Mouse (Mus musculus): ENCODE measurements at regions not wholly inside any gene's neighbourhood (a gene's known extent, or its start where the extent isn't known, plus 50 kb on each side); places are given as distances from the start of the nearest gene placed in this dataset.
A peak's percentile ranks its signal among the peaks of the same experiment; 100 is the strongest.

GRCm38 (mm10) chr14:108034162-108034561, 879.8 kb downstream of the Slitrk1 start:
- no peaks in the 10 kb centered on the region for H3K27me3 ChIP-seq (ENCODE audit: control insufficient read depth, insufficient read depth, low read depth, low read length)
- H3K4me1 ChIP-seq (ENCODE audit: control insufficient read depth, low read depth, low read length) = no peaks in the 10 kb centered on the region
- H3K36me3 ChIP-seq (ENCODE audit: control insufficient read depth, insufficient read depth) = no peaks in the 10 kb centered on the region
- H3K9me3 ChIP-seq (replicated peaks; ENCODE audit: control insufficient read depth, low read length) = no peaks in the 10 kb centered on the region
- 49% methylated on average over 1 of the region's 1 CpGs for WGBS (ENCODE audit: insufficient replicate concordance)
- H3K4me2 ChIP-seq (ENCODE audit: low read depth, low read length) = no peak overlapping the region
- no peak overlapping the region for H3K4me3 ChIP-seq (ENCODE audit: low read depth, low read length)
- H3K27ac ChIP-seq (ENCODE audit: low read length) = no peak overlapping the region
- no peak overlapping the region for H3K9ac ChIP-seq (ENCODE audit: low read depth, low read length)
- no peak for ATAC-seq (ENCODE audit: low read depth)

- WGBS (ENCODE audit: insufficient replicate concordance) = 56% methylated on average over 3 of the region's 3 CpGs
- no peaks in the 10 kb centered on the region for H3K36me3 ChIP-seq (ENCODE audit: control insufficient read depth, insufficient read depth)
- no peak overlapping the region for H3K4me3 ChIP-seq (ENCODE audit: low read depth, low read length)
- H3K4me2 ChIP-seq (ENCODE audit: low read depth, low read length) = no peak overlapping the region
- H3K9ac ChIP-seq (ENCODE audit: low read depth, low read length) = no peak overlapping the region
- ATAC-seq (ENCODE audit: low read depth) = no peak
- H3K9me3 ChIP-seq (replicated peaks; ENCODE audit: control insufficient read depth, low read length) = no peaks in the 10 kb centered on the region
- no peaks in the 10 kb centered on the region for H3K27me3 ChIP-seq (ENCODE audit: control insufficient read depth, insufficient read depth, low read depth, low read length)
- H3K27ac ChIP-seq (ENCODE audit: low read length) = no peak overlapping the region
- no peaks in the 10 kb centered on the region for H3K4me1 ChIP-seq (ENCODE audit: control insufficient read depth, low read depth, low read length)
Observed at GRCm38 (mm10) chr14:108022551-108022950, 891.4 kb downstream of the Slitrk1 start.

- no peak overlapping the region for H3K9ac ChIP-seq (ENCODE audit: low read depth, low read length)
- no peak overlapping the region for H3K27ac ChIP-seq (ENCODE audit: low read length)
- no peaks in the 10 kb centered on the region for H3K4me1 ChIP-seq (ENCODE audit: control insufficient read depth, low read depth, low read length)
- ATAC-seq (ENCODE audit: low read depth) = no peak
- no peaks in the 10 kb centered on the region for H3K27me3 ChIP-seq (ENCODE audit: control insufficient read depth, insufficient read depth, low read depth, low read length)
- no peak overlapping the region for H3K4me2 ChIP-seq (ENCODE audit: low read depth, low read length)
- H3K36me3 ChIP-seq (ENCODE audit: control insufficient read depth, insufficient read depth) = no peaks in the 10 kb centered on the region
- H3K9me3 ChIP-seq (replicated peaks; ENCODE audit: control insufficient read depth, low read length) = no peaks in the 10 kb centered on the region
- H3K4me3 ChIP-seq (ENCODE audit: low read depth, low read length) = no peak overlapping the region
- 35% methylated on average over 1 of the region's 1 CpGs for WGBS (ENCODE audit: insufficient replicate concordance)
Observed at GRCm38 (mm10) chr14:108022066-108022465, 891.9 kb downstream of the Slitrk1 start.

- no peaks in the 10 kb centered on the region for H3K36me3 ChIP-seq (ENCODE audit: control insufficient read depth, insufficient read depth)
- no peak overlapping the region for H3K27ac ChIP-seq (ENCODE audit: low read length)
- no peak overlapping the region for H3K4me3 ChIP-seq (ENCODE audit: low read depth, low read length)
- WGBS (ENCODE audit: insufficient replicate concordance) = 69% methylated on average over 7 of the region's 7 CpGs
- no peak overlapping the region for H3K4me2 ChIP-seq (ENCODE audit: low read depth, low read length)
- no peak overlapping the region for H3K9ac ChIP-seq (ENCODE audit: low read depth, low read length)
- no peaks in the 10 kb centered on the region for H3K4me1 ChIP-seq (ENCODE audit: control insufficient read depth, low read depth, low read length)
- no peak for ATAC-seq (ENCODE audit: low read depth)
- no peaks in the 10 kb centered on the region for H3K9me3 ChIP-seq (replicated peaks; ENCODE audit: control insufficient read depth, low read length)
- no peaks in the 10 kb centered on the region for H3K27me3 ChIP-seq (ENCODE audit: control insufficient read depth, insufficient read depth, low read depth, low read length)
Observed at GRCm38 (mm10) chr14:108021331-108021730, 892.6 kb downstream of the Slitrk1 start.

GRCm38 (mm10) chr14:107987752-107988285, 926.1 kb downstream of the Slitrk1 start:
- Histone ChIP-seq H3K36me3 (ENCODE audit: control insufficient read depth, insufficient read depth) (no peaks in the 10 kb centered on the region), H3K27me3 (ENCODE audit: control insufficient read depth, insufficient read depth, low read depth, low read length) (no peaks in the 10 kb centered on the region), H3K4me3 (ENCODE audit: low read depth, low read length) (no peak overlapping the region), H3K9me3 (replicated peaks; ENCODE audit: control insufficient read depth, low read length) (no peaks in the 10 kb centered on the region), H3K27ac (ENCODE audit: low read length) (no peak overlapping the region), H3K4me1 (ENCODE audit: control insufficient read depth, low read depth, low read length) (no peaks in the 10 kb centered on the region), H3K4me2 (ENCODE audit: low read depth, low read length) (no peak overlapping the region), H3K9ac (ENCODE audit: low read depth, low read length) (no peak overlapping the region)
- ATAC-seq (ENCODE audit: low read depth) = no peak

- Histone ChIP-seq H3K9me3 (replicated peaks; ENCODE audit: control insufficient read depth, low read length) (no peaks in the 10 kb centered on the region), H3K9ac (ENCODE audit: low read depth, low read length) (no peak overlapping the region), H3K4me2 (ENCODE audit: low read depth, low read length) (no peak overlapping the region), H3K27me3 (ENCODE audit: control insufficient read depth, insufficient read depth, low read depth, low read length) (no peaks in the 10 kb centered on the region), H3K4me3 (ENCODE audit: low read depth, low read length) (no peak overlapping the region), H3K4me1 (ENCODE audit: control insufficient read depth, low read depth, low read length) (no peaks in the 10 kb centered on the region), H3K27ac (ENCODE audit: low read length) (no peak overlapping the region), H3K36me3 (ENCODE audit: control insufficient read depth, insufficient read depth) (no peaks in the 10 kb centered on the region)
- WGBS (ENCODE audit: insufficient replicate concordance) = 49% methylated on average over 3 of the region's 3 CpGs
- ATAC-seq (ENCODE audit: low read depth) = no peak
Observed at GRCm38 (mm10) chr14:107978141-107978540, 935.8 kb downstream of the Slitrk1 start.

- Histone ChIP-seq H3K27ac (ENCODE audit: low read length) (no peak overlapping the region), H3K9me3 (replicated peaks; ENCODE audit: control insufficient read depth, low read length) (no peaks in the 10 kb centered on the region), H3K27me3 (ENCODE audit: control insufficient read depth, insufficient read depth, low read depth, low read length) (no peaks in the 10 kb centered on the region), H3K36me3 (ENCODE audit: control insufficient read depth, insufficient read depth) (no peaks in the 10 kb centered on the region), H3K4me2 (ENCODE audit: low read depth, low read length) (no peak overlapping the region), H3K4me1 (ENCODE audit: control insufficient read depth, low read depth, low read length) (no peaks in the 10 kb centered on the region), H3K4me3 (ENCODE audit: low read depth, low read length) (no peak overlapping the region), H3K9ac (ENCODE audit: low read depth, low read length) (no peak overlapping the region)
- no peak for ATAC-seq (ENCODE audit: low read depth)
- 39% methylated on average over 1 of the region's 1 CpGs for WGBS (ENCODE audit: insufficient replicate concordance)
Observed at GRCm38 (mm10) chr14:107952076-107952475, 961.9 kb downstream of the Slitrk1 start.

- Histone ChIP-seq H3K27ac (ENCODE audit: low read length) (no peak overlapping the region), H3K9ac (ENCODE audit: low read depth, low read length) (no peak overlapping the region), H3K9me3 (replicated peaks; ENCODE audit: control insufficient read depth, low read length) (no peaks in the 10 kb centered on the region; the same call in 1 of the 2 replicates), H3K36me3 (ENCODE audit: control insufficient read depth, insufficient read depth) (no peaks in the 10 kb centered on the region), H3K4me1 (ENCODE audit: control insufficient read depth, low read depth, low read length) (no peaks in the 10 kb centered on the region), H3K27me3 (ENCODE audit: control insufficient read depth, insufficient read depth, low read depth, low read length) (no peaks in the 10 kb centered on the region), H3K4me2 (ENCODE audit: low read depth, low read length) (no peak overlapping the region), H3K4me3 (ENCODE audit: low read depth, low read length) (no peak overlapping the region)
- no peak for ATAC-seq (ENCODE audit: low read depth)
Observed at GRCm38 (mm10) chr14:107903717-107904116, 1010.2 kb downstream of the Slitrk1 start.

GRCm38 (mm10) chr14:107901823-107902222, 1012.1 kb downstream of the Slitrk1 start:
- Histone ChIP-seq H3K4me1 (ENCODE audit: control insufficient read depth, low read depth, low read length) (no peaks in the 10 kb centered on the region), H3K27ac (ENCODE audit: low read length) (no peak overlapping the region), H3K4me2 (ENCODE audit: low read depth, low read length) (no peak overlapping the region), H3K9me3 (replicated peaks; ENCODE audit: control insufficient read depth, low read length) (no peaks in the 10 kb centered on the region; the same call in 1 of the 2 replicates), H3K36me3 (ENCODE audit: control insufficient read depth, insufficient read depth) (no peaks in the 10 kb centered on the region), H3K9ac (ENCODE audit: low read depth, low read length) (no peak overlapping the region), H3K4me3 (ENCODE audit: low read depth, low read length) (no peak overlapping the region), H3K27me3 (ENCODE audit: control insufficient read depth, insufficient read depth, low read depth, low read length) (no peaks in the 10 kb centered on the region)
- 69% methylated on average over 1 of the region's 1 CpGs for WGBS (ENCODE audit: insufficient replicate concordance)
- ATAC-seq (ENCODE audit: low read depth) = no peak

- peak; percentile 53 for ATAC-seq (ENCODE audit: low read depth)
- H3K9ac ChIP-seq (ENCODE audit: low read depth, low read length) = no peak overlapping the region
- H3K4me1 ChIP-seq (ENCODE audit: control insufficient read depth, low read depth, low read length) = no peaks in the 10 kb centered on the region
- no peak overlapping the region for H3K4me3 ChIP-seq (ENCODE audit: low read depth, low read length)
- no peak overlapping the region for H3K27ac ChIP-seq (ENCODE audit: low read length)
- H3K36me3 ChIP-seq (ENCODE audit: control insufficient read depth, insufficient read depth) = no peaks in the 10 kb centered on the region
- H3K27me3 ChIP-seq (ENCODE audit: control insufficient read depth, insufficient read depth, low read depth, low read length) = no peaks in the 10 kb centered on the region
- H3K4me2 ChIP-seq (ENCODE audit: low read depth, low read length) = no peak overlapping the region
- H3K9me3 ChIP-seq (replicated peaks; ENCODE audit: control insufficient read depth, low read length) = no peaks in the 10 kb centered on the region
Observed at GRCm38 (mm10) chr14:107860895-107861294, 1053.1 kb downstream of the Slitrk1 start.

All from liver, embryonic 16.5 days (tissue).